Mouse (Mus musculus) granulocyte monocyte progenitor cell, adult 5-6 weeks (primary cell): ENCODE measurements around the gene Mtcl1. TPM values are rescaled to one million over a fixed set of nuclear protein-coding genes. Genes with fewer than 3 reads are reported as not detected.

Experiments
- ATAC-seq: replicated peaks from 2 replicates; pipeline ENCODE4 v1.8.0; 2016; ENCODE audit warnings: mild to moderate bottlenecking, moderate TSS enrichment, inconsistent platforms; ENCODE audit not compliant: poor library complexity, severe bottlenecking
- total RNA-seq, 2 experiments: library from RNA; stranded (forward) in 1 of 2; stranded (reverse) in 1 of 2; fragments of 200-712, 200-1000 nt in 1 of 2; fragments of >200 nt in 1 of 2; fragmentation: Nextera tagmentation in 1 of 2; gene quantifications; 2 replicates each; pipeline ENCODE4 v1.2.3; 2014 to 2017

Mtcl1 gene
- total RNA-seq, 2 experiments from 2014 or later = not detected

DNA sequence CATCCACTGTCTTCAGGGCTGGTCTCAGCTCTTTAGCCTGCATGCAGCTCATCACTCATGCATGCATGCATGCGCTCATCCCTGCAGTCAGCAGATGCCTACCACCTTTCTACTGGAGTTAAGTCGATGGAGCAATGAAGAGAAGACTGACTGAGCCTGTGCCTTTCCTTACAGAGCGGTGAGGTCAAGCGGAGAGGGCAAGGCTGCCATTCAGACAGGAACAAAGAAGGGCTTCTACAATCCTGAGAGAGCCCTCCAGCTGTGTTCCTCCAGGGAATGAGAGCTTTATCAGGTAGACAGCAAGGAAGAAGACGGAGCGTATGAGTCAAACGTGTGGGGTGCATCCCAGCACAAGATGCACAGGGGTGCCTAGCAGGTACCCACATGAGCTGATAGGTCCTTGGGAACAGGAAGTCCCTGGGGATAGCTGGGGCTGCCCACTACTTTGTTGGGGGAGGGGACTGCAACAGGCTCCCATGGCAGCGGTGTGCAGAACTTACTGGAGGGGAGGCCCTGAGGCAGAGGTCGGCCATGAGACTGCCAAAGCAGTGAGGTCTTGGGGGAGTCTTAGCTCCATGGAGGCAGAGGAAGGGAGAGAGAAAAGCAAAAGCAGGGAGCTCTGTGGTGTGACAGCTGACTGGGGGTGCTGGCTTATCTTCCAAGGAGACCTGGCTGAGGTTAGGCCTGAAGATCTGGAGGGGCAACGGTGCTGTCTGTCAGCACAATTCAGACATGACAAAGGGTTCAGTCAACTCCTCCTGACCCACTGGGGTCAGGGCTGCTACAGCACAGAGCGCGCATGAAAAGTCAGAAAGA is 37.2 kb downstream of the Mtcl1 start:
- ATAC-seq = no peak

DNA sequence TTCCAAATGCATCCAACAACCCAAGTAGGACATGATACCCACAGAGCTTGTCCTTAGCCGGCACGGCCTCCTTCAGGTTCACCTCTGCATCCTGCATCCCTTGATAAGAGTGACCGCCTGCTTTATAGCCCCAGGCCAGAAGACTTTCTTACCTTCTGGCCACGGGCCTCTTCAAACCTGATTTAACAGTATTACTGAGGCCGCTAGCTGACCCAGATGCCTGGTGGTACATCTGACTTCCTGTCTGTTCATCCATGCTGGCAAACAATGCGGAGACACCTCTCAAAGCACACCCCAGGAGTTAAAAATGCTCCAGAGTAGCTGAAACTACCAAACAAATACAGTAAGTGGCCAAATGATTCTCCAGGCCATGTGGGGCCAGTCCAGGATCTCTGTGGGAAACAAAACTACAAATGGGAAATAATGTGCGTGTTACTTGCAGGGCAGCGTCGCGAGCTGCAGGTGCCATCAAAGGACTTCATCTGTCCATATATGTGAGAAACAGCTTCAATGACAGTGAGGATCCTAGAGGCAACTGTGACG is 38.6 kb downstream of the Mtcl1 start:
- no peak for ATAC-seq

DNA sequence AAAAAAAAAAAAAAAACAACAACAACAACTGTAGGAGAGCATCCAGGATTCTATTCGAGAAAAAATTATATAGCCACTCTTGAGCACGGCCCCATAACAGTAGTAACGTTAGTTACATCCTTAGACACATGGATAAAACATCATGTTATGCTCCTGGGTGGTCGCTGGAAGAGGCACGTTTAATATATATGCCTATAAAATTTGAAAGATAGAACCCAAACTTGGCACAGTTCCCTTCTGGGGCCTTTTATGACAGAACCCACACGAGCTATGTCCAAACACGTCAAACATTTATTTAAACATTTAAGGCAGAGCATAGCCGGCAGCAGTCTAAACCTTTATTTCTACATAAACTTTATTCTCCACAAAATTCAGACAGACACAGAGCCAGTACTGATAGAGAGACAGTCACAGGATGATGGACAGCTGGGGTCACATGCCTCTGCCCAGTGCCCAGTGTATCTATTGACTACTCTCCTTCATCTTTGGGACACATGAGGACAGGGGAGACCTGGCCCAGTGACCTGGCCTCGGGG is 40.4 kb downstream of the Mtcl1 start:
- ATAC-seq = no peak

DNA sequence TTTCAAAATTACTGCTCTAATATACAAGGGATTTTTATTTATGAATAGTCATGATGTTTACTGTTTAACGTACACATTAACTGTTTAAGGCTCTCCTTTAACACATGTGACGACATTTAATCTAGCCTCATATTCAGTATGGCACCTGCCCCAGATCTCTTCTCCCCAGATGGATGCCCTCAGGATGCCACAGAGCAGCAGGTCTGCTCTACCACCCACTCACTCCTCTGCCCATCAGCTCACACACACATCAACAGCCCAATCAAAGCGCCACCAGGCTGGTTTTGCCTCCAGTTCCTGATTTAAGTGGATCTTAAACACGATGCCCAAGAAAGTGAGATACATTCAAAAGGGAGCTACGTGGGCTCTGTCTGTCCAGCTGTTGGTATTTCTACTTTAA is 41.1 kb downstream of the Mtcl1 start:
- no peak for ATAC-seq

DNA sequence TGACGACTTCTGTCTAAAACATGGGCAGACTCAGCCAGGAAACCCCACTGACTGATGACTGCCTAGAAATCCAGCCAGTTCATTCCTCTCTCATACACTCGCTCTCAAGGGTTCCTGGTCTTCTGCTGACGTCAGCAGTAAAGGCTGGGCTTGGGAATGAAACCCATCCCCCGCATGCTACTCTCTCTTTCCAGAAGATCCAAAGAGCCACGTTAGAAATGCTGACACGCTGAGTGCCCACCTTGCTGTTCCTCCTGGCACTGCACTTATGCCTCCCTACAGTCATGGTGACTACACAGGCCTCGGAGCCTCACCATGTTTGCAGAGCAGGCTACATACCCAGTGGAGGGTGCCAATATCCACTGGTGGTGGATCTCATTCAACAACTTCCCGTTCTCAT is 41.7 kb downstream of the Mtcl1 start:
- ATAC-seq = no peak

DNA sequence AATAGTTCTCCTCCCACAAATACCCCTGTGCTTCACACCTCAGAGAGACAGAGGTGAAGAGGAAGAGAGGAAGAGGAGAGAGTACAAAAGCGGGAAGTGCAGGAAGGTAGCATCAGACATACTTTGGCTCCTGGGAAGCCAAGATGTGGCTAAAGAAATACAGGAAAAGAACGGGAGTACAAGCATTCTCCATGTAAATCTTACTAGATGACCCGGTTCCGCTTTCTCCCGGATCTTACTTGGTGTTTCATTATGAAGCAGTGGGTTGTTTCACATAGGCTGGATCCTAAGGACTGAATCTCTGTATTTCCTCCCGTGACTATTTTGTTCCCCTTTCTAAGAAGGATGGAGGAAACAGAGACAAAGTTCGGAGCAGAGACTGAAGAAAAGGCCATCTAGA is 43.9 kb downstream of the Mtcl1 start:
- ATAC-seq = no peak

DNA sequence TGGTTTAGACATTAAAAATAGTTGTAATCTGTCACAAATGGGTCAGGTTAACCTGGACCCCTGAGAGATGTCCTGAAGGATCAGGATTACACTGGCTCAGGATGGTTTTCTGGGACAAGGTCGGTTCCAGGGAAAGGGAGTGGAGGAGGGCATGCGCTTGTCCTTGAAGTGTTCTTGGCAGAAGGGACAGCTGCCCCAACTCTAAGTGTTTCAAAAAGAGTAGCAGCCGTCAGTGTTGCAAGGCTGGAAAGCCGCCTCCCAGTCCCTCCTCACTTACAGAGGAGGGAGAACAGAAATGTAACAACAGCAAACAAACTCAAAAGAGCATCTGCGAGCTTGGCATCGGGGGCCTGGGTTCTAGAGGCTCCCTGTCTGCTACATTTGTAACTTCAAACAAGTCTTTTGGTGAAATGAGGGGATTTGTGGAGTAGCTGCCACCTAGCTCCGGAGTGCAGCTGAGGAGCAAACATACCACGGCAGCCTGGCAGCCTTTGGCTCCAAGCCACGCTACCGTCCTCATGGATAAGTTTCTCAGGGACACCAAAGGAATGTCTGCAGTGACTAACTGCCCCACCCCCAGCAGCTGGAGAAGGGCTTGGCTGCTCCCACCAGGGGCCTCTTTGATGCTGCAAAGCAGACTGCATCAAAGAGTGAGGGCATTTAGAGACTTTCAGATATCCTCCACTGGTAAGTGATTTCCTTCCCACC is 44.5 kb downstream of the Mtcl1 start:
- ATAC-seq = no peak

DNA sequence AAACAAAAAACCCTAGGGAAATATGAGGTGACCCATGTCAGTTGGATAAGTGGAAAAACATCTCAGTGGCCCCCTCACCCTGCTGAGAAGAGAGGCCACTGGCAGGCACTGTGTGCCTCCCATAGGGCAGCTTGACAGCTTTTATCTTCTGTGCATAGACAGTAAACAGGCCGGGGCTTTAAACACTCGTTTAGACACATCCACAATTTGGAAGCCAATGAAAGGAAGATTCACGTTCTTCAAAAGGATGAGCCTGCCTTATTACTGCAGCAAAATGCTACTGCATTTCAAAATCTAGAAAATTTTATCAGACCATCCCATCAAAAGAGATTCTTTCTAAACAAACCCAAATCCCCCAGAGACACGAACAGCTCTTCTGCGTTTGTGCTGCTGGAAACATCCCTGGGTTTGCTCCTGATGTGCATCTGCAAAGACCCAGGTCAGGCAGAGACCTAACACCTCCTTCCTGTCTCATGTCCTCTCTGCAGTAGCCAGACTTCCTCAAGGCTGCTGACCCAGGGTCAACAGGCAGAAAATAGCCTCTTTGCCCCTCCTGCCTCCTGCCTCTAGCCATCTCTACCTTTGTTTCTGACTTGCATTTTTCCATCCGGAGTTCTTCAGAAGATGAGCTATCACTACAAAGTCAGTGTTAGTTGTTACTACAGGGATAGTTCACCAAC is 46.6 kb downstream of the Mtcl1 start:
- ATAC-seq = no peak

DNA sequence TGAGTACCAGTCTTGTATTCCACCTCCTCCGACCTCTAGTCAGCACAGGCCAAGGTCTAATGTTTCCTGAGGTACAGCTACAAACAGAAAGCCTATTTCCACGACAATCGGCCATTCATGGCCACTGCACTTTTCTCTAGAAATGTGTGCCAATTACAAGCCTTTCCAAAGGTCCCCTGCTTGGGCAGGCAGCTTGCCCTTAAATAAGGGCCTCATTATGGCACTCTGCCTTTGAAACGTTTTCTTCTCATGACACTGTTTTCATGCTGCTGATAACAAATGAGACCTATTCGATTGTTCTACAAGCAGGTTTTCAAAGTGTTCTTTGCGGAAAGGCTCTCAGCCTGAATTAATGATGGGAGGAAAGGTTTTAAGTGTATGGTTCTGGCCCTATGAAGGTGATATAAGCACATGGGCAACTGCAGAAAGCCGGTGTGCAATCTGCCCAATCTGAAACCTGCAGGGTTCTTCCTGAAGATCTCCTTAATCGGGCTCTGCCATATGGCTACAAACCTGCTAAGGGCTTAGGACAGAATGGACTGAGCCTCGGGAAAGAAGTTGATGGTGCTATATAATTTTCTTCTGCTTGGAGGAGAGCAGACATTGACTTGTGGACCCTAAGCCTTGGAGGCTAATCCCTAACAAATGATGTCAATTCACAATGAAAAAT is 47.8 kb downstream of the Mtcl1 start:
- no peak for ATAC-seq

DNA sequence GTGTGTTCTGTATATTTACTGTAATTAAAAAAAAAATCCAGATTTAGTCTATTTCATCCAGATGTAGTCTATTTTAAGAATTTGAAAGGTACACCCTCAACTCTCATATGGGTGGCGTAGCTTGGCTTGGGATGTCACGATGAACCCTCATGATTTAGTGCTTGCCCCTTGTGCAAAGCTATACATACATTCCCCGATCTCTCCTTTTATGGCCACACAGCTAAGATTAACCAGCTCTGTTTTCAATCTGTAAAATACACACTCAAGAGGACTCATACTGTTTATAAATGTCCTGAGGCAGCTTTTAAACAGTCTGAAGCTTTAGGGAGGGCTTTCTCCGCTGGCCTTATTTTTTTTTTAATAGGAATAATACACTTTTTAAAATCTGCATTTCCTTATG is 49.8 kb downstream of the Mtcl1 start:
- ATAC-seq = no peak

DNA sequence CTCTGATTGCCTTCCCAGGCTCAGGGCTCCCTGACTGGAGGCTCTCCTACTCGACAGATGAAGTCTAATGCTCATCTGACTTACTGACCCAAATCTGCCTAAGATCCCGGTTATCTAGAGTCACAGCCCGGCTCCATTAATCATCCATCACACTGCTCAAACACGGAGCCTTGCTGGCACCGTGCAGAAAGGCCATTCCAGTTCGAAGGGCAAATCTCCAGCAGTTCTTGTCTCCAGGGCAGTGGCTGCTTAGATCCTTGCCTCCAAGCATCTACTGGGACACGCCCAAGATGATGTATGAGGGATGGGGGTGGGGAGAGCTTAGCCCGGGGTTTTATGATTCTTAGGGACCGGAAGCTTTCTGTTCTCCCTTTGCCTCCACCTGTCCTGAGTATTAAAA is 55.0 kb downstream of the Mtcl1 start:
- no peak for ATAC-seq

DNA sequence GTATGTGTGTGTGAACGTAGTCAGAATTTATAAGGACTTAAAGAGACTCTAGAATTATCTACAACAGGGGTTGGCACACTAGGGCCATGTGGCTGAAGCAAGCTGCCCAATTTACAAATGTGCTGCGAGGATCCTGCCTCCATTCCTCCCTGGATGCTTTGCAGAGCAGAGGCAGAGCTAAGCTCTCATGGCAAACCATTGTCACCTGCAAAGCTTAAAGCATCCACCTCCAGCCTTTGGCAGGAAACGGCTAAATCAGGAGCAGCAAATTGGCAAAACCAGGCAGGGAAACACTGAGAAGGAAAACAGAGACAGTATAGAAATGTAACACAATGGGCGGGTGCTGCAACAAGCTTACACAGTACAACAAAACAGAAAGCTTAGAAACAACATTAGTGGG is 61.2 kb downstream of the Mtcl1 start:
- no peak for ATAC-seq

DNA sequence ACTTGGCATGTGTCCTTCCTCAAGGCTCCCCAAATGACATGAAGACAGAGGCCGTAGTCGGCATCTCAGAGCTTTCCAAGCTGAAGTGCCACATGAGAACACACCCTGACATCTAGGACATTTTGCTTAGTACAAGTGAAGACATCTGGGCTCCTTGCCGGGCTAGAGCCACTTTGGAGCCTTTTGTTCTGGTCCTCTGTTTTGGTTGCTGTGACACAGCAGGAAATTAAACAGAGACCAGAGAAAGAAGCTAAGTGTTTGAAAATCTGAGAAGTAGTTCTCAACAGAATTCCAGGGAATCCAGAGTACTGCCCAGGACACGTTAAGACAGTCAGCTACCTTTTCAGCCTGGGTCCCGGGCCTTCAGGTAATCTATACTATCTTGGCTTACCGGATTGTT is 68.2 kb downstream of the Mtcl1 start:
- ATAC-seq = no peak

DNA sequence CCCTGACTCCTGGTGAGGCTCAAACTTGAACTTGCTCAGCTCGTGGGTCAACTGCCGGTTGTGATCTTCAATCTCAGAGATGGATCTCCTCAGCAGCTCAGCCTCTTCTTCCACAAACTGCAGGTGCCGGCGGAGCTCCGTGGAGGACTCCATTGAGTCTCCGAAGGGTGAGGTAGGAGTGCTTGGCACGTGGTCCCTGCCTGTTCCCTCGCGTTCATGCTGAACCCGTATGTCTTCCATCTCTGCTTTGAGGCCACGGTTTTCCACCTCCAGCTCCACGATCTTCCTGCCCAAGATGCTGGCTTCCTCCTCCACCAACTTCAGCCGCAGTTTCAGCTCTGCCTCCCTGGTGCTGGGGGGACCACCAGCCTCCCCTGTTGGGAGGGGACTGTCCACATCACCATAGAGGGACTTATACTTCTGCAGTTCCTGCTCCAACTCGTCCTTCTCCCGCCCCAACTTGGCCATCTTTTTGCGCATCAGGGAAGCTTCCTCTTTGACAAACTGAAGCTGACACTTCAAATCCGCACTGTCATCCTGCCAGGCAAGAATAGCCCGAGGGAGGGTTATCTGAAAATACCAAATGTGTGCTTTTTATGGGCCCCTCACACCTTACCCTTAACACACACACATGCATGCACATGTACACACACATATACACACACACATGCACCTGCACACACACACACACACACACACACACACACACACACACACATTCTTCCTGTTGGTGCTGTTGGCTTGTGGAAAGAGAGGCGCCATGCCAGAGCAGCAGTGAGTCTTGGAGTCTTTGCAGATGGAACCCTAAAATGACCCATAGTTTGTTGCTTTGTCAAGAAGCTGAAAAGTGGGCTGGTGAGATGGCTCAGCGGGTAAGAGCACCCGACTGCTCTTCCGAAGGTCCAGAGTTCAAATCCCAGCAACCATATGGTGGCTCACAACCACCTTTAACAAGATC is 69.4 kb downstream of the Mtcl1 start:
- ATAC-seq = no peak

DNA sequence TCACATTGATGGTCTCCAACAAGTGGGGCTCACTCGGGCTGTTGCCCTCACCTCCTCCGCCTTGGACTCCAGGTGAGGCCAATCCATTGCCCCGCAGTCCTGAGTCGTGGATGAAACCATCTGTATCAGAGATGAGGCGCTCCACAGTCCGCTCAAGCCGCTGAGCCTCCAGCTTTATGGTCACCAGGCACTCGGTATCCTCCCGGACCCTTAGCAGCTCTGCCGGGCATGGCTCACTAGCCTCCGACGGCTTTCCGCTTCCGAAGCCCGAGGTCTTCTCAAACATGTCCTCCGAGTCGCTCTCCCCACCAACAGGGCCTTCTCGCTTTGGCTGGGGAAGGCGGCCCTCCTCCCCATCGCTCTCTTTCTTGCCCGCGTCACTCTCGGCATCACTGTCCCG is 70.2 kb downstream of the Mtcl1 start:
- no peak for ATAC-seq

DNA sequence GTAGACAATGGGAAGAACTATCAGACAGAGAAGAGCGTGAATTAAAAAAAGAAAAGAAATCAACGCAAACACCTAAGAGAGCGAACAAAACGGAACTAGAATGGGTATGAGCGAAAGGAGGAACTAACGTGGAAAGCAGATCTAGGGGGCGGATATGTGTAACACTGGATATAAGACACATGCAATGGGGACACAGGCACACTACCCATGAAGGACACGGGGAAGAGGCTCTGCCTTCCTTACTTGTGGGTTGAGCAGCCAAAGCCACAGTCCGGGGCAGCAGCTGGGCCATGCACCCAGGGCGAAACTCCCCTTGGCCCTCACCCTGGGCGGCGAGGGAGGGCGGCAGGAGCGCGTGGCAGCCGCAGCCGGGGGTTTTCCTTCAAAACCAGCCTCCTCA is 71.4 kb downstream of the Mtcl1 start:
- peak; percentile 81 for ATAC-seq

DNA sequence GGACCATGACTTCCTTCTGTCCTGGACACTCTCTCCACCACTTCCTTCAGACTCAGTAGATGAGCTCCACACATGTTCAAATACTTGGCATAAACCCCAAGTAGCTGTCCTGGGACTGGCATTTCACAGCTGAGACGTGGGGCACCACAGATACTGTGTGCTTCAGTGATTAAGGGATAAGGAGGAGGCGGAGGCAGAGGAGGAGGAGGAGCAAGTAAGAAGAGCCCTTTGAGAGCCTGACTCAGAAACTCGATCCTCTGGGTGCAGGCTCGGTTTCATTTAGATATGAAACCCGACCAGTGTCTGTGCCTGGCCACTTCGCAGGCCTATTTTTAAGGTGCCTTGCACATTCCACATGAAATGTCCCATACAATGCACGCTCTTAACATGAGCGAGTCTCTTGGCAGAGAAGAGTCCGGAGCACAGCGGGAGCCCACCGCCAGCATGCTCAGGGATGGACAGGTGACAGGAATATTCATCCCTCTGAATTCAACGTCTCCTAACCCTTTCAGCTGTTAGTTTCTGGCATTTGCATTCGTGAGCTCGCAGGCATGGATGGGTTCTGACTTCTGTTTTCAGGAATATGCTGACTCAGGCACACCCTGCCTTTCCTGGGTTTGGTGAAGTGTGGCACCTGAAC is 74.8 kb downstream of the Mtcl1 start:
- no peak for ATAC-seq

DNA sequence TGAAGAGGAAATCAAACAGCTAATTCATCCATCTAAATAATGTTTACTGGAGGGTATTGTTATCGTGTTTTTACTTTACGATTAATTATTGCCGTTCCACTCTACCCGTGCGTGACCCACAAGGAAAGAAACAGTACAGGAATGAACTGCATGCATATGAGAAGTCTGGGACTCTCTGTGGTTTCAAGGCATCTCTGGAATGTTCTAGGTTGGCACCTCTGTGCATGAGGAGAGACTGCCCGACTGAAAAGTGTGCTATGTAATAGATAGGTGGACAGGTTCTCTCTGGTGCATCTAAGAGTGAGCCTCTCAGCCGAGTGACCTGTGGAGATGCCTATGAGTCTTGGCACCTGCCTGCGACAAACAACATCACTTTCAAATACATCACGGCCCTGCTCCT is 78.7 kb downstream of the Mtcl1 start:
- ATAC-seq = no peak

DNA sequence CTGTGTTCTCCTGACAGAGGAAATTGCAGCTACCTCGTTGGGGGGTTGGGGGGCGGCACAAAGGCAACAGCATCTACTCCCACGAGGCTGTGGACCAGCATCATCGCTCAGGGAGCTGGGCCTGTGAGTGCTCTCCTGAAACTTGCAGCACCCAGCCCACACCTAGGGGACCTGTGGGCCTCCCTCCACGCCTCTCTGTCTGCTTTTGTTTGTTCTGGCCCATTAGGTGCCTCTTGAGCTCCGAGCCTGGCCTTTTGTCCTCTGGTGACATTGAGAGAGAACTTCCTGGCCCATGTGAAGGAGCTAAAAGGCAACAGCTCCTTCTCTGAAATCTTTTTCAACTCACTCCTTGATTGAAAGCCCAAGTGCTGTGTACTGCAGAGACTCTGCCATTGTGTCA is 79.8 kb downstream of the Mtcl1 start:
- ATAC-seq = no peak
